Mouse (Mus musculus): ENCODE results near the gene Acoxl.
"Not testable (repeated sequence)": the region's sequence is repeated elsewhere in the genome, so short reads cannot be mapped to it uniquely, and the experiment has no call there.

The Acoxl gene

DNA sequence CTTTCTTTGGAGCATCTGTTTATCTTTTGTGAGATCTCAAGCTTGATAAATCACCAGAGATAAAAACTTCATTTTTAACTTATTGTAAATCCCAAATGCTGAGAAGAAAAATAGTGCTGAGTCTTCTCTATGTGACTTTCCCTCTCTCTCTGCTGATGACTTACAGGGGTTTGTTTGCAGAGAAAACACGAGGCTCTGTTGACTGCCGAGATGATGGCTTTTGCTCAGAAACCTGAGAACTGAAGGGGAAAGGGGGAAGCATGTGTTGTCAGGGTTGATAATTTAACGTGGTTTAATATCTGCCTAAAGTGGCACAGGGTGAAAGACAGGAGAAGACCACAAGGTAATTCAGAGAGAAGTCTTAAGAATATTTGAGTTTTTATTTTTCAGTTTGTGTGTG lies 245.2 kb downstream of the Acoxl start:
- DNase-seq (ENCODE audit: low spot score), result no peak

DNA sequence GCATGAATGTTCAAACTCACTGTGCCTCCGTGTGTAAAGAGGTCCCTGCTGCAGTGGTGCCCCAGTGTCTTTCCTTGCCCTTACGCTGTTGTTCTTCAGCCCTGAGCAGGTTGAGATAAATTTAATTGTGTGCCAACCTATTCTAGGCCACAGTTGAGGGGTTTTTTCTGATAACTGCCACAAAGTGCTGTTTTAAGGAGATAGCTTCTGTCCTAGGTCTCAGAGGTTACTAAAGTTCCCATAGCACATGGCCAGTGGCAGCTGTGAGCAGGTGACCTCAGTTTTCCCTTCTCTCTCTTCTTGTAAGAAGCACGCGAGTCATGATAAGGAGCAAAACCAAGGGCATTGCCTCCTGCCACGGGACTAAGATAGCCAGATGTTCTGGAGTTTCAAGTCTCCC lies 245.9 kb downstream of the Acoxl start:
- no peak for DNase-seq (ENCODE audit: low spot score)

DNA sequence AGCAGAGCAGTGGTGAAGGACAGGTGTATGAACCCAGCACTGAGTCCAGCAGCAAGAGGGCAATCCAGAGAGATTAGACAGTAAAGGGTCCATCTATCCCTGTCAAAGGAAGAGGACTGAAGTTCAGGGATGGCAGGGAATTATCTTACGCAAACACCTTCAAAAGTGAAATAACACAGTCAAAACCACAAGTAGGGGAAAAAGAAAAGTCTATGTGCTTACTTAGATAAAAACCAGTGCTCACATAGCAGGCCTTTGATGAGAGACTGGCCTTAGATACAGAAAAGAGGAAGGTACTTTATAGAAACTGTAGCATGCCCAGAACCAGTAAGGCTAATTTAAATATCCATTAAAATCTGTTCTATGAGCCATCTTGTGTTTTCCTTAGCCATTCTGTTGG lies 246.8 kb downstream of the Acoxl start:
- DNase-seq (ENCODE audit: low spot score), result no peak

DNA sequence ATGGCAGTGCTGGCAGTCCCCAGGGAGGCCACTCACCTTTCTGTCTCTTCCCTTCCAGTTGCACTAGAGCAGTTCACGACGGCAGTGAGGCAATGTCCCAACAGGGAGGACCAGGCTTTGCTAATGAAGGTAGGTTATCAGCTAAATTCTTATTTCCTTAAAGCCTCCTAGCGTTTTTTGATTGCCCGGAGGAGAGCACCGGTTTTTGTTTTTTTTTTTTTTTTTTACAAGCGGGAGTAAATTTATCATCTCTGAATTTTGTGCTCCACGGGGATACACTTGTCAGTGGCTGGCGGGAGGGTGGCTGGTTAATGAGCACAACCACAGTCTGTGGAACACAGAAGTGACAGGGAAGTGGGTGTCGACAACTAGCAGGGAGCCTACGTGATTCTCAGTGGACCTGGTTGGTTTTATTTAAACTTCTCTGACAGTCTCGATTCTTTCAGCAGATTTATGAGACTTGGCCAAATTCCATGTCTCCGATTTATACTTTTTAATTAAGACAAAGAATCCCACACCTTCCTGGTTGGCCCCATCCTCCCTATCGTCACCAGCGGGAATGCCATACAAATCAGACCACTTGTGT lies 247.7 kb downstream of the Acoxl start:
- no peak for DNase-seq (ENCODE audit: low spot score)

DNA sequence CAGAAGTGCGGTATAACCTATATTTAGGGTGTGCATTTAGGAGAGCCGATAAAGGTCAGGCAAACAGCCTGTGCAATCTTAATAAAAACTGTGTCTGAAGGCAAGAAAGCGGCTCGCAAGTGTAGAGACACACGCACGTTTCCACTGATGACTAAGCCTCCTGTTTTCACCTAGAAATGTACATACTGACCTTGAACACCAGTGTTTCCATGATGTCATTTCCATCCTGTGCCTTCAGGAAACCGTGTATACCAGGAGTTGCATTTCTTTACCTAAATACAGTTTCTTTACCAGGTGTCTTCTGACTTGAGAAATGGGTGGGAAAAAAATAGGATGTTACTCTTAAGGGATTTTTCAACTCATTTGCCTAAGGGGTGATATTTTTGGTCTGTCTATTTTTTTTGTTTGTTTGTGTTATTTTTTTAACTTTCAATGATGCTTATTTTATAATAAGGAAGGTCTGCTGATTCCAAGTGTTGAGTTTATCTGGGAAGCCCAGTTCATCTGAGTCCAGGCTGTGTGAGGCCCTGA lies 248.4 kb downstream of the Acoxl start:
- no peak for DNase-seq (ENCODE audit: low spot score)

DNA sequence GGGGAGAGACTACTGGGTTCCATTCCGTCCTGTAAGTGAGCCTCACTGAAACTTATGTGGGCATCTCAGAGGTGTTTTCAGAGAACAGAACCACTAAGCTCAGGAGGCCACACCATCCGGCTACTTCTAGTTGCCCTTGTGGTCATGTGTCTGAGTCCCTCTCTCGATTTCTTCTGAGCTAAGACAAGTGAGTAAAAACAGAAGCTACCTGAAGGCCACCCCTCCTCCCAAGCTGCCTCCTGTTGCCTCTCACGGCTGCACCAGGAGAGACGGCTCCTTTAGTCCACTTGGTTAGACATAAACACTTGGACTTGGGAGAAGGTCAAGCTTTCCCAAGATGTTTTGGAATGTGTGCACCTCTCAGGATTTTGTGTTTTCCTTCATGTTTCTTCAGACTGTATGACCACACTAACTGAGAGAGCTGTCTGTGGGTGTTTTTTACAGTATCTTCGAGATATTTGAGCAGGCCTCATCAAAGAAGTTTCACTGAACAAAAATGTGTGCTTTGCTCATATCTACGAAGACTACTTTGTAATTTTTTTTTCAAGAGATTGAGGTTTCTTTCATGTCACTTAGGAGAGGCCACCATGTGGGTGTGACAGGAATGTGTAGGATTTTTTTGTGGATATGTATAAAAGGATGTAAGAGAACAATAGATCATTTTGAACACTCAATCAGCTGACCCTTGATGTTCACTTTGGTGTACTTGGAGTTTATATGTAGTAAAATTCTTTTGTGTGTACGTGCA lies 249.3 kb downstream of the Acoxl start:
- DNase-seq (ENCODE audit: low spot score), result no peak

DNA sequence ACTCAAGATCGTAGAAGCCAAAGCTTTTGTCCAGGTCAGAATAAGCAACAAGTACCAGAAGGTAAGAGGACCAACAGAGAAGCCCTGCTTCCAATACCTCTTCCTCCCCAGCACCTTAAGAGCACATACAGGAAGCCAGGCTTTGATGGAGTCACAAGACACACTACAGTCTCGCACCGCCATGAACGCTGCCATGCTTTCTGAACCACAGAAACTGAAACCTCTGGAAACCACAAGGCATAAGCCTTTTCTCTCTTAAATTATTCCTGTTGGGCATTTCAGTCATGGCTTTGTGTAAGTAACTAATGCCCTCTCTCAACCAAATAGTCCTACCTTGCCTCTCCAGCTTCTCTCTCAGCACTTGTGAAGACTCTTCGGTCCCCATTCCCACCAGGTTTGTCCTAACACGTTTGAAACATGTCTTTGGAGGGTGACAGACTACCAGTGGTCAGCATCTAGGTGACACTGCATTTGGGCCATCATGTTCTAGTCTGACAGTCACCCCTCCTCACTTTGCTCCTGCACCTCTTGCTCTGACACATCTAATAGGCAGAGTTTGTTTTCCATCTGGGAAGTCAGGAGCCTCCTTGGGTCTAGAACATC lies 251.7 kb downstream of the Acoxl start:
- no peak for DNase-seq (ENCODE audit: low spot score)

DNA sequence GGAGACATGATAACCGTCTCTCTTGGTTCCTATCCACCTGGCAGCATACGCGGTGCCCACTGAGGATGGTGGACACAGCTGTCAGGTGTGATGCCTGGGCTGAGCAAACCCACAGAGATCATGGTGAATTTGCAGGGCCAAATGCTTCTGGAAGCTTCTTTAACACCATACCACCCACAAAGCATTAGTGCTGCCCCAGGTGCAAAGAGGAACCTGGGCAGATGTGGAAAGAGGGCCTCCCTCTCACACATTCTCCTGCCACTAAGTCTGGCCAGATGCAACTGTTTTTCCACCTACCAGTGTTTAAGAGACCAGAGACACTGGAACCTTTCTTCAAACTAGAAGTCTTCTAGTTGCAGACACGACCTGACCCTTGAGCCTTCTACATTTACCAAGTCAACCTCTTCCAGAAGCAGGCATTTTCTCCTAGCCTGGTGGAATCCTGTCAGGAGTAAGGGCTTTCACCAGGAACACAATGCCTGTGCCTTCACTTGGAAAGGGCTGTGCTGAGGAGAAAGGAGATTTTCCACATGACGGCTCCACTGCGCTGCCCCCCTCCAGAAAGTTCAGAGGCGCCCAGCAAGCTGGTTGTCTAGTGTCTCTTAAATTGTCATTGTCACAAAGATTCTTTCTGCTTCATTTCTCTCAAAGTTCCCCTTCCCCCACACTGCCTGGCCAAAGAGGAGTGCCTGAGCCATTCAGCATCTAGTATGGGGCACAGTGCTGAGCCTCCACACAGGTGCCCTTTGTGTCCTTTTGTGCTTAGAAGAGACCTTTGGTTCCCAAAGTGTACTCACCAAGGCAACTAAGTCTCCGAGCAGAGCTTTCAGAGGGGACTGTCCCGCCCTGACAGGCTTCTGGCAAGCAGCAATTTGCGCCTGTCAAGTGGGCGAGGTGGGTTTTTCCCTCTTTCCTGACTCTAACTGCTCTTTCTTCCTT lies 253.0 kb downstream of the Acoxl start:
- no peak for DNase-seq (ENCODE audit: low spot score)

DNA sequence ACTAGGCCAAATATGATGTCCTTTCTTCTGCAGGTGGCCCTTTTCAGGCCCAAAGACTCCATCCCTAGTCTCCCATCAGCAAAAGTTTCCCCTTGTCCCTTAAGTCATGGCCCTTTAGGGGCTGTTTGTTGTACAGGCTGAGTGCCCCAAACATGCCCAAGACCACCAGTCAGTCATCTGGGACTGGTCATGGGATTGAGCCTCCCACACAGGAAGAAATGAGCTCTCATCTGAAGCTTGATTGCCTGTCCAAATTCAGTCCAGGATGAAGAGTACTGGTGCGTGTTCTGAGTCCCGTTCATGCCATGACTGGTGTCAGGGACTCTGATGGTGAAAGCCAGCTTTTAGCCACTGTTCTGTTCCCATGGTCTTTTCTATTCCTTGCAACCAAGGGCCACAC lies 253.8 kb downstream of the Acoxl start:
- no peak for DNase-seq (ENCODE audit: low spot score)

DNA sequence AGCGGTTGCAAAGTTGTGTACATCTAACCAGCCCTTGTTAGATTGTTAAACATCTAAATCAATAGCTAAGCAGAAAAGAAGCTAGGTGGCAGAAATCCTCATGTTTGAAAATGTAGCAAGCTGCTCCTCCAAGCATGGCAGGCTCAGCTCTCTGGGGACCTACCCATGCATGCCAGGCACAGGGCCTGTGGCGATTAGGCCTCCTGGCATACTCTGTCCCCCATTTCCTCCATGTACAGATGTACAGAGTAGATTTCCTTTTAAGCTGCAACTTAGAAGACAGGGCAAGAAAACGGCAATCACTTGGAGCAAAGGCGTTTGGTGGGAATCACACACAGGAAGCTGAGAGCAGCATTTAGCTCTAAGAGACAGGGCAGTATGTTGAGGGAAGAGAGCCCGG lies 255.5 kb downstream of the Acoxl start:
- DNase-seq (ENCODE audit: low spot score), result no peak

DNA sequence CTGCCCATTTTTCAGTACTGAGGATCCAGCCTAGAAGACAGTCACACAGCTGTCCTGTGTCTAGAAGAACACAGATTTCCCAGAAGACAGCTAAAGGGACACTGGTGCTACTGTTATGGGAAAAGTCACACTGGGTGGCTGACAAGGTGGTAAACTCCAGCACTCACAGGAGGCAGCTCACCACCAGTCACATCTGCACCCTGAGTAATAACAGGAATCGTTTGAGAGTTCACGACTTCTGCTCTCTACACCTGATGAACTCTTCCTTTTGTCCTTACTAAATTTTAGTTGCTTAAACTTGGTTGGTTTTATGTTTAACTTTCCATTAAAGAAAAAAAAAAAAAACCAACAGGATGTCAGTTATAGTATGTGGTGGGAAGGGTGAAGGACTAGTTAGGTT lies 255.9 kb downstream of the Acoxl start:
- DNase-seq (ENCODE audit: low spot score), result no peak

DNA sequence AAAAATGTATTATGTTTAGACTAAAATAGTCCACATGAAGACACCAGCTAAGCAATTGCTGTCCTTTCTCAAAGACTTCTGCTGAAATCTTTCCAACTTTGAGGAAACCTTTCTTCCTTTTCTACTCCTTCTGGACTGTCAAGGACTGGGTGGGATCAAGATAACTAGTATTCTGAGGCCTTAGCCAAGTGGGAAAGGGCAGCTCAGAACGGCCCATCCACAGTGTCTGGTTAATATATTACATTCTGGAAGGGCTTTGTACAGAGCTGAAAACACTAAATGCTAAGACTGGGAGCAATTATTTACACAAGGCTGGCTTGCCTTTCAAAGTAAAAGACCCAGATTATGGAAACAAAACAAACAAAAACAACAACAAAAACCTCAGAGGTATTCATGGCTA lies 256.6 kb downstream of the Acoxl start:
- DNase-seq (ENCODE audit: low spot score), result no peak

DNA sequence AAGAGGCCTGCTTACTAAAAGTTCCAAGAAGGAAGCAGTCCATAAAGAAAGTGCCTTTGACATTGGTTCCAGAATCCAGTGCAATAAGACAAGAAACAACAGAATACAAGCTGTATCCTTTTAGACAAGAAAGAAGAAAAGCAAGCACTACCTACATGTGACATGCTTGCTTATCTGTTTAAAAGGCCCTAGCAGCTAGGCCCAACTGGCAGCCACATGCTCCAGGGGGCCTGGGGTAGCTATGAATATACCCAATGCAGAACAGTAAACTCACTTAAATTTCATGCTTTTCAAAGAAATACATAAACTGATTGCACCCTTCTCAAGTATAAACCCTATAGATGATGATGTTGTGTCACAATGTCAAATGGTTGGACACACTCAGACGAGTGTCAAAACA lies 257.4 kb downstream of the Acoxl start:
- no peak for DNase-seq (ENCODE audit: low spot score)

DNA sequence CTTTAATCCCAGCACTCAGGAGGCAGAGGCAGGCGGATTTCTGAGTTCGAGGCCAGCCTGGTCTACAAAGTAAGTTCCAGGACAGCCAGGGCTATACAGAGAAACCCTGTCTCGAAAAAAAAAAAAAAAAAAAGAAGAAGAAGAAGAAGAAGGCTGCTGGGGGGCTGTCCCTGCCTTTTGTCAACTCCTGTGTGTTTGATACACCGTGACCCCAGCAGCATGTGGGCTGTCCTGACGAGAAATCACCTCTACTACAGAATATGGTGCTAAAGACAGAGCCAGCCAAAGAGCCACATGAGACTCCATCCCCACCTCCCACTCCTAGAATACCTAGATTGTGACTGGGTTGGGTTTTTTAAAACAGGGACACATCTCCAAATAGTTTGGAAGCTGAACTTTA lies 259.4 kb downstream of the Acoxl start:
- DNase-seq (ENCODE audit: low spot score), result not testable (repeated sequence)

DNA sequence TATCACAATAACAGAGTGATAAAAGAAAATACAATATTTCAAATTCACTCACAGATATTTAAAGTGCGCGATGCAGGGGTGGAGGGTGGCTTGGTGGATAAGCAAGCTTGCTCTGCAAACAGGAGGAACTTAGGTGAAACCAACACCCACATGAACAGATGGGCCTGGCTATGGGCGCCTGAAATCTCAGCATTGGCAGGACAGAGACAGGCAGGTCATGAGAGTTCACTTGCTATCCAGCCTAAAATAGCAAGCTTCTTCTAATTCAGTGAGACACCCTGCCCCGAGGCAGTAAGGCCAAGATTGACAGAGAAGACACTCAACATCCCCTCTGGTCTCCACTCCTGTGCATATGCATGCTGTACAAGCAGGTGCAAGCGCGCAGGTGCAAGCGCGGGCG lies 263.4 kb downstream of the Acoxl start:
- DNase-seq (ENCODE audit: low spot score), result no peak

DNA sequence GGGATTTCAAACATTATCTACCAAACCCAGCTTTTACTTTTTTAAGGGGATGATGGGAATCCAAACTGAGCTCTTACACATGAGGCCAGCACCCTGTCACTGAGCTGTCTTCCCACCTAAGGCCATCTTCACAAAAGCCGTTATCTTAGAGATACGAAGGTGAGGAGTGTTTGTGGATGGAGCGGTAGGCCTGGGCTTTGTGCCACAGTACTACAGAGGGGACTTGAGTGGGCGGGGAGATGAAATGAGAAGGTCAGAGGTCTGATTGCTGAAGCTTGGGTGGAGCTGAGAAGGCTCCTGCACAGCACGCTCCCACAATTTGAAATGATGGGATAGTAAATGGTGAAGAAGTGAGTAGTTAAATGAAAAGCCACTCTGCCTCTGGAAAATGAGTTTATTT lies 266.1 kb downstream of the Acoxl start:
- DNase-seq (ENCODE audit: low spot score), result no peak

DNA sequence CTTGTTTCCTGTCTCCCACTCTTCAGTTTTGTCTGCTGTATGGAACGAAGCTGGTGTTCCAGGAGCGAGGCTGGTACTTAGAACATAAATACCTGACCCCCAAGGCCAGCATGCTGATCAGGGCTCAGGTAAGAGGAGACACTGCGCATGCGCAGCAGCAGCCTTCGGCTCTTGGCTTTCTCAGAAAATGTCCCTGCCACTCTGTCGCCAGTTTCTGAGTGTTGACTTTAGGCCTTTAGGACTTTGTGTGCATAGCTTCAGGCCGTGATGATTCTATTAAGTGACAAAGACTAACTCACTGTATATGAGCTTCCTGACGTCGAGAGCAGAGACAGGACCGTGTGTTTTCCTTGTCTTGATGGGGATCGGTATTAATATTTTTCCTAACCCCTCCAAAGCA lies 267.0 kb downstream of the Acoxl start:
- DNase-seq (ENCODE audit: low spot score), result no peak

DNA sequence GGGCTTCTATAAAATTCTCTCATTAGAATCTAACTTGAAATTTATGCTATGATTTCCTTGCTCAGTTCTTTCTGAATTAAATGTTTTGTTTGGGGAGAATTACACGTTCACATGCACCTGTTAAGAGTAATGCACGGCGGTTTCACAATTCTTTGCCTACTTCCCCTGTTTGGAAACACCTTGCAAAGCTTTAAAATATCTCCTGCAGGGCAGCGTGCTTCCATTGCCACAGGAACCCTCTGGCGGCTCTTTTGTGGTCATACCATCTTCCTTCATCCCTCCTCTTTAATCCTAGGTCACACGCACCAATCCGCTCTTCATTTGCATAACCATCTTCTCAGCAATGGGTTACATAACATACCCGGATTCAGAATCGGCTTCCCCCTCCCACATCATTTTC lies 272.9 kb downstream of the Acoxl start:
- no peak for DNase-seq (ENCODE audit: low spot score)

DNA sequence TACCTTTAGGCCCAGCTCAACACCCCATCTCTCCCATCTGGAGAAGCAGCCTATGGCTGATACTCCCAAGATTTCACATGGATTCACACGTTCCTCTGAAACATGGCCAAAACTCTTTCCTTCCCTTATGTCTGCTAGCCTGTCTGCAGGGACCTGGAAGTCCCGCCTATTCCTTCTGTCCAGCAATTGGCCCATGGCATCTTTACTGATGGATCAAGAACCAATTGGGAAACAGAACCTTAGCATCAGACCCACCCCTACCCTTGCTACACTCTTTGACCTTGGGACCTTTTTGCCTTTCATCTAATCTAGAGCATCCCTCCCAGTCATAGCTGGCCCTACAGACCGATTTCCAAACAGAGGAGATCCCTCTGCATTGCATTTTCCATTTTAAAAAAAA lies 275.9 kb downstream of the Acoxl start:
- no peak for DNase-seq (ENCODE audit: low spot score)

DNA sequence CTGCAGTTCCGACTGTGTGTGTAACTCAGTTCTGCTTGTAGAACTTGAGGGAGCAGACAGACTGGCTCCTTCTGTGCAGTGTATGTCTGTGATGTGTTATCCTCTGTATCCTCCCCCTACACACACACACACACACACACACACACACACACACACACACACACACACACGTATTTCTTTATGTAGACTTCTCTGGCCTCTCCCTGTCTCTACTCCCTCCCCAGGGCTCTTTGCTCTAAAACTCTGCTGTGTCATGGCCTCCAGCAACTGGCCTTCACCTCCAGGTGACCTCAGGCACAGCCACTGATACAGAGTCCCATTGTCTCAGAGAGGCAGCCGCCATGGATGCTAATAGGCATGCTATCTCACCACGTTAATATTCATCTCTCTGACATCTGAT lies 276.9 kb downstream of the Acoxl start:
- no peak for DNase-seq (ENCODE audit: low spot score)

DNA sequence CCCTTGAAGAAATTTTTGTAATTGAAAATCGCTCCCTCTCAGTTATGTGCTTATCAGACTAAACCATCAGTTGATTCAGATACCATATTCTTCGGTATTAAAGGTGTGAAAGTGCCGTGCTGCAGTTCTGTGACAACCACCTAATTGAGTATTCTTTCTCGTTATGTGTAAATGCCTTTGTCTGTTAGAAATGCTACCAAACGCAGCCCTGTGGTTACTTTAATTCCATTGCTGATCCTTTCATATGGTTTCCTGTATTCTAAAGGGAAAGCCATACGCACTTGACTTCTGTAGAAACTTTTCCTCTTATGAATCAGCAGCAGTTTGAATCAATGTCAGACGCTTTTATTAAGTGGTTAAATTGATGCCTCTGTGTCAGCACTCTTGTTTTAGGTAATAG lies 278.9 kb downstream of the Acoxl start:
- DNase-seq (ENCODE audit: low spot score), result no peak

DNA sequence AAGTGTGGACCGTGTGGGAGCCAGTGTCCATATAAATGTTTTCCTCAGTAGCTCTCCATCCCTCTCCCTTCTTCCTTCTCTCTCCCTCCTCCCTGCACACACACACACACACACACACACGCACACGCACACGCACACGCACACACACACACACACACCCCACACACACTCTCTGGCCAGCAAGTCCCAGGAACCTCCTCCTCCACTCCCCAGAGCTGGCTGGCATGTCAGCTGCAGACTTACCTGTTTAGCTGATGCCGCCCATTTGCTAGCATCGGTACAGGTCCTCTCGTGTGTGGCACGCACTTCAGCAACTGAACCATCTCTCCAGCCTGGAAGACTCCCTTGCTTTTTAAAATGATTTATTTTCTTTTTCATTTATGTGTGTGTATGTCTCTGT lies 280.3 kb downstream of the Acoxl start:
- no peak for DNase-seq (ENCODE audit: low spot score)
